Mouse (Mus musculus): Measurements from ENCODE around the gene Gm20837.
"Not testable (repeated sequence)": the region's sequence is repeated elsewhere in the genome, so short reads cannot be mapped to it uniquely, and the experiment has no call there.

Gm20837 gene

DNA sequence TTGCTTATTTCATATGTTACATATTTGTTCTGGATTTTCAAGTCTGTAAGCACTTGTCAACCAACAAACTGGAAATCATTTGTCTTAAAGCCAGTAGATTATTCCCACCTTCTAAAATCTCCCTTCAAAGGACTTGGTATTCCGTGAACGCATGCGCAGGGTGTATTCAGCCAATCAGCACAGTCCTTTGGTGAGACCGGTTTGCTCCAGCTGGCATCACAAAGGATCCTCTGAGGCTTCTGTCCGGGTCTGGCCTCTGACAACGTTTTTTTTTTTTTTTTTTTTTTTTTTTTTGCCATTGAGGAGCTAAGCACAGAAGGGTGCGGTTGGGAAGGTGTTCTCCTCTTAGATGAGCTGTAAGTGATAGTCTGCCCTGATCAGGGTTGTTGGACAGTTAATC, at the start of gene Gm20837:
Gm20837 (plus strand) TSS at position 301 of the 400 bp plus-strand sequence.
- DNase-seq, result not testable (repeated sequence)

Measured in kidney, postnatal 25 days (tissue).